Mouse (Mus musculus) MEL (cell line): ENCODE measurements at regions not wholly inside any gene's neighbourhood (a gene's known extent, or its start where the extent isn't known, plus 50 kb on each side); places are given as distances from the start of the nearest gene placed in this dataset.

Source experiments
- DNase-seq: peaks from one replicate; pipeline ENCODE4 v3.0.0; 2011; ENCODE audit warnings: low read depth, low spot score
- H3K27ac ChIP-seq: 2 replicates; pipeline ENCODE4 v1.5.1; 2012; ENCODE audit warnings: low read depth, mild to moderate bottlenecking, control low read depth, low read length, moderate library complexity; ENCODE audit not compliant: control insufficient read depth
- H3K27me3 ChIP-seq, 2 experiments: fragments of 150-350 bp in 1 of 2; sonication (generic) in 1 of 2; 2 replicates each; pipeline ENCODE4 v1.6.1; 2012; ENCODE audit warnings: low read length in 2 of 2, mild to moderate bottlenecking in 2 of 2, improper control_type of control experiment in 1 of 2, moderate library complexity in 1 of 2; ENCODE audit not compliant: insufficient read depth in 2 of 2, control insufficient read depth in 1 of 2
- H3K36me3 ChIP-seq, 2 experiments: 2 replicates each; pipeline ENCODE4 v1.6.1; 2012 to 2014; ENCODE audit warnings: low read length in 2 of 2, improper control_type of control experiment in 1 of 2, inconsistent platforms in 1 of 2, mild to moderate bottlenecking in 1 of 2; ENCODE audit not compliant: insufficient read depth in 2 of 2, control insufficient read depth in 1 of 2
- H3K4me1 ChIP-seq, 2 experiments: fragments of 150-350 bp in 1 of 2; sonication (generic) in 1 of 2; 2 replicates each; pipeline ENCODE4 v1.6.1; 2012; ENCODE audit warnings: low read length in 2 of 2, improper control_type of control experiment in 1 of 2, mild to moderate bottlenecking in 1 of 2; ENCODE audit not compliant: insufficient read depth in 2 of 2, control insufficient read depth in 1 of 2
- H3K4me3 ChIP-seq, 2 experiments: fragments of 150-350 bp in 1 of 2; sonication (generic) in 1 of 2; 2 replicates each; pipeline ENCODE4 v1.5.1; 2012; ENCODE audit warnings: low read depth in 2 of 2, low read length in 2 of 2, mild to moderate bottlenecking in 2 of 2, moderate library complexity in 2 of 2, control low read depth in 1 of 2, improper control_type of control experiment in 1 of 2; ENCODE audit not compliant: control insufficient read depth in 1 of 2, insufficient read depth in 1 of 2
- H3K79me2 ChIP-seq: 2 replicates; pipeline ENCODE4 v1.6.1; 2012; ENCODE audit warnings: mild to moderate bottlenecking, low read length, moderate library complexity; ENCODE audit not compliant: control insufficient read depth, poor library complexity, insufficient read depth
- H3K9ac ChIP-seq: 2 replicates; pipeline ENCODE4 v1.6.1; 2012; ENCODE audit warnings: low read depth, mild to moderate bottlenecking, control low read depth, low read length, moderate library complexity; ENCODE audit not compliant: control insufficient read depth, poor library complexity, severe bottlenecking
- H3K9me3 ChIP-seq: fragments of 150-350 bp; sonication (generic); replicated peaks from 2 replicates; pipeline ENCODE4 v1.6.1; 2012; ENCODE audit warnings: mild to moderate bottlenecking, low read length, improper control_type of control experiment, moderate library complexity; ENCODE audit not compliant: insufficient read depth
- CHD1 ChIP-seq: IDR thresholded peaks from 2 replicates; pipeline ENCODE4 v1.6.1; 2012; ENCODE audit warnings: low read depth, mild to moderate bottlenecking, inconsistent platforms, low read length, improper control_type of control experiment
- CHD2 ChIP-seq: IDR thresholded peaks from 2 replicates; pipeline ENCODE4 v1.6.1; 2011; ENCODE audit warnings: low read length, improper control_type of control experiment
- CTCF ChIP-seq, 3 experiments: IDR thresholded peaks in 2 of 3; conservative IDR thresholded peaks in 1 of 3; 2 replicates each; pipeline ENCODE4 v1.5.1; 2011 to 2012; ENCODE audit warnings: low read length in 3 of 3, low read depth in 2 of 3, mild to moderate bottlenecking in 2 of 3, improper control_type of control experiment in 1 of 3, inconsistent platforms in 1 of 3, mixed read lengths in 1 of 3, moderate library complexity in 1 of 3; ENCODE audit not compliant: control insufficient read depth in 1 of 3, insufficient read depth in 1 of 3, poor library complexity in 1 of 3, severe bottlenecking in 1 of 3
- ELF1 ChIP-seq: IDR thresholded peaks from 2 replicates; pipeline ENCODE4 v1.6.1; 2014; ENCODE audit warnings: low read depth, mild to moderate bottlenecking, inconsistent platforms, low read length, improper control_type of control experiment, moderate library complexity
- EP300 ChIP-seq, 2 experiments: IDR thresholded peaks; 2 replicates each; pipeline ENCODE4 v1.6.1; 2011; ENCODE audit warnings: improper control_type of control experiment in 2 of 2, low read length in 2 of 2, low read depth in 1 of 2, mild to moderate bottlenecking in 1 of 2
- GABPA ChIP-seq: IDR thresholded peaks from 2 replicates; pipeline ENCODE4 v1.6.1; 2012; ENCODE audit warnings: low read depth, mild to moderate bottlenecking, inconsistent platforms, low read length, improper control_type of control experiment, moderate library complexity
- GATA1 ChIP-seq: IDR thresholded peaks from 2 replicates; pipeline ENCODE4 v1.6.1; 2011; ENCODE audit warnings: low read depth, low read length, improper control_type of control experiment
- HCFC1 ChIP-seq: IDR thresholded peaks from 2 replicates; pipeline ENCODE4 v1.6.1; 2012; ENCODE audit warnings: low read depth, mild to moderate bottlenecking, inconsistent platforms, low read length, improper control_type of control experiment, moderate library complexity
- MAZ ChIP-seq: IDR thresholded peaks from 2 replicates; pipeline ENCODE4 v1.6.1; 2012; ENCODE audit warnings: low read depth, mild to moderate bottlenecking, inconsistent platforms, low read length, improper control_type of control experiment
- MEF2A ChIP-seq: IDR thresholded peaks from 2 replicates; pipeline ENCODE4 v1.6.1; 2014; ENCODE audit warnings: low read depth, mild to moderate bottlenecking, inconsistent platforms, low read length, improper control_type of control experiment; ENCODE audit not compliant: poor library complexity, insufficient replicate concordance, severe bottlenecking; ENCODE audit errors: extremely low read depth
- MXI1 ChIP-seq: IDR thresholded peaks from 2 replicates; pipeline ENCODE4 v1.6.1; 2011; ENCODE audit warnings: mild to moderate bottlenecking, low read depth, low read length, improper control_type of control experiment
- MYB ChIP-seq: IDR thresholded peaks from 2 replicates; pipeline ENCODE4 v1.6.1; 2011; ENCODE audit warnings: mild to moderate bottlenecking, low read depth, low read length, improper control_type of control experiment
- NELFE ChIP-seq: IDR thresholded peaks from 2 replicates; pipeline ENCODE4 v1.6.1; 2011; ENCODE audit warnings: low read depth, low read length, improper control_type of control experiment
- NRF1 ChIP-seq: IDR thresholded peaks from 2 replicates; pipeline ENCODE4 v1.6.1; 2014; ENCODE audit warnings: low read depth, mild to moderate bottlenecking, inconsistent platforms, low read length, improper control_type of control experiment, moderate library complexity; ENCODE audit not compliant: poor library complexity, insufficient read depth, severe bottlenecking
- POLR2A ChIP-seq, 2 experiments: IDR thresholded peaks; 2 replicates each; pipeline ENCODE4 v1.6.1; 2011 to 2012; ENCODE audit warnings: low read length in 2 of 2, mild to moderate bottlenecking in 2 of 2, control low read depth in 1 of 2, improper control_type of control experiment in 1 of 2, low read depth in 1 of 2, moderate library complexity in 1 of 2; ENCODE audit not compliant: control insufficient read depth in 1 of 2, insufficient read depth in 1 of 2, poor library complexity in 1 of 2
- RCOR1 ChIP-seq: IDR thresholded peaks from 2 replicates; pipeline ENCODE4 v1.6.1; 2012; ENCODE audit warnings: low read depth, mild to moderate bottlenecking, inconsistent platforms, low read length, improper control_type of control experiment
- SIN3A ChIP-seq: IDR thresholded peaks from 2 replicates; pipeline ENCODE4 v1.6.1; 2012; ENCODE audit warnings: low read length, improper control_type of control experiment, inconsistent platforms
- SMC3 ChIP-seq: IDR thresholded peaks from 2 replicates; pipeline ENCODE4 v1.6.1; 2011; ENCODE audit warnings: low read depth, low read length, improper control_type of control experiment
- TAL1 ChIP-seq: IDR thresholded peaks from 2 replicates; pipeline ENCODE4 v1.6.1; 2012; ENCODE audit warnings: mild to moderate bottlenecking, inconsistent platforms, low read length, moderate library complexity, mixed read lengths
- TBP ChIP-seq: IDR thresholded peaks from 2 replicates; pipeline ENCODE4 v1.8.0; 2011; ENCODE audit warnings: low read depth, low read length, improper control_type of control experiment
- UBTF ChIP-seq: IDR thresholded peaks from 2 replicates; pipeline ENCODE4 v1.6.1; 2012; ENCODE audit warnings: low read depth, mild to moderate bottlenecking, inconsistent platforms, low read length, improper control_type of control experiment, moderate library complexity, borderline replicate concordance; ENCODE audit not compliant: insufficient read depth
- USF1 ChIP-seq: IDR thresholded peaks from 2 replicates; pipeline ENCODE4 v1.6.1; 2014; ENCODE audit warnings: low read depth, mild to moderate bottlenecking, inconsistent platforms, low read length, improper control_type of control experiment, moderate library complexity
- USF2 ChIP-seq, 2 experiments: IDR thresholded peaks; 2 replicates each; pipeline ENCODE4 v1.6.1; 2011 to 2012; ENCODE audit warnings: improper control_type of control experiment in 2 of 2, low read length in 2 of 2, borderline replicate concordance in 1 of 2, inconsistent platforms in 1 of 2, low read depth in 1 of 2, mild to moderate bottlenecking in 1 of 2; ENCODE audit not compliant: insufficient read depth in 1 of 2
- ZC3H11A ChIP-seq: IDR thresholded peaks from 2 replicates; pipeline ENCODE4 v1.6.1; 2012; ENCODE audit warnings: low read depth, mild to moderate bottlenecking, inconsistent platforms, low read length, improper control_type of control experiment
- ZKSCAN1 ChIP-seq: IDR thresholded peaks from 2 replicates; pipeline ENCODE4 v1.6.1; 2012; ENCODE audit warnings: low read depth, mild to moderate bottlenecking, inconsistent platforms, low read length, improper control_type of control experiment, moderate library complexity
- ZMIZ1 ChIP-seq: IDR thresholded peaks from 2 replicates; pipeline ENCODE4 v1.6.1; 2012; ENCODE audit warnings: low read depth, mild to moderate bottlenecking, inconsistent platforms, low read length, improper control_type of control experiment, moderate library complexity
- ZNF384 ChIP-seq: IDR thresholded peaks from 2 replicates; pipeline ENCODE4 v1.6.1; 2012; ENCODE audit warnings: low read depth, mild to moderate bottlenecking, inconsistent platforms, low read length, improper control_type of control experiment

DNA sequence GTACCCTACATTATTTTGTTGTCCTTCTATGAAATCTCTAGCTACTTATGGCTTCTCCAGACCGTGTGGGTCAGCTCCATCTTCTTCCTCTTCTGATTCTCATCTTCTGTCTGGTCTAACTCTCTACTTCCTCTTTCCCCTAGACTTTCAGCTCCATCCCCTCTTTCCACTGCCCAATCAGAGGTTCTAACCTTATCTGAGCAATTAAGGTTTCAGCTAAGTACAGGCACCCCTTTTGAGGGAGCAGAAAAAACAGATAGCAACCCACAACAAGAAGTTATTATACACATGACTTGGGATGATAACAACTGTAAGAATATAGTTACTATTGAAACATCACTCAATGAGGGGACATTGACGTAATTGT is 136.8 kb upstream of the Meis1 start (continued):
- TF ChIP-seq SMC3 = no peak
- TF ChIP-seq EP300 (IDR thresholded peaks at IDR 0.05; ENCODE audit: low read depth in 1 of 2, low read length in 2 of 2) = peak; percentile 99 to 100
- no peak for TF ChIP-seq UBTF
- no peak; the same call in 1 of the 2 replicates for TF ChIP-seq CHD2
- TF ChIP-seq USF1 = peak; percentile 52; the same call in 1 of the 2 replicates
- TF ChIP-seq ZC3H11A = no peak
- no peak for TF ChIP-seq CTCF (IDR thresholded peaks at IDR 0.05 in 2 of 3, conservative IDR thresholded peaks at IDR 0.05 in 1 of 3; ENCODE audit: control insufficient read depth in 1 of 3, insufficient read depth in 1 of 3, low read depth in 2 of 3, low read length in 3 of 3, poor library complexity in 1 of 3, severe bottlenecking in 1 of 3)
- no peak for TF ChIP-seq NRF1
- peak; percentile 59 for TF ChIP-seq NELFE
- TF ChIP-seq MAZ = peak; percentile 89
- peak; percentile 80 for TF ChIP-seq ELF1
- TF ChIP-seq HCFC1 = peak; percentile 62; the same call in 1 of the 2 replicates
- peak; percentile 97 for TF ChIP-seq RCOR1
- no peak for TF ChIP-seq GABPA
- TF ChIP-seq ZKSCAN1 = no peak
- TF ChIP-seq MEF2A = peak; percentile 55; the same call in 1 of the 2 replicates
- peak in 1 of 2 experiments; percentile 73; a peak in 2 of 4 replicates for TF ChIP-seq POLR2A (IDR thresholded peaks at IDR 0.05; ENCODE audit: control insufficient read depth in 1 of 2, insufficient read depth in 1 of 2, low read depth in 1 of 2, low read length in 2 of 2, poor library complexity in 1 of 2)
- no peak for TF ChIP-seq USF2 (IDR thresholded peaks at IDR 0.05; ENCODE audit: borderline replicate concordance in 1 of 2, insufficient read depth in 1 of 2, low read depth in 1 of 2, low read length in 2 of 2)

DNA sequence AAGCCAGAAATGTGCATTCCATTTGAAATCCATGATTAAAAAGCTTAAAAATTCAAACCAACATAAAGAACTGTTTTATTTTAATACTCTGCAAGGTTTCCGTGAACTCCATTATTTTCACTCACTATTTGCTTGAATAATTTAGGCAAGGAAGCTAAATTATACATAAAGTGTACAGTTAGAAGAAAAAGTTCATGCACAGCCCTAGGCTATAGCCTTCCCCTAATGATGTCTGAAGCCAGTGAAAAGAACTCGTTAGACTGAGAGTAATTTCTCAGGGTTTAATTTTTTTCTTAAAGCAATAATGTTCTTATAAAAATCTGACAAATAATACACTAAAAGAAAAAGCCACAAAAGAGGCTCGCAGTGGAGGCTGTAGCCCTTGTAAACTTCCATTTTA is 141.4 kb upstream of the Meis1 start:
- H3K27me3 ChIP-seq = no peaks in the 10 kb centered on the region
- H3K36me3 ChIP-seq = peaks cover 0 to 34% of the 10 kb centered on the region in 2 experiments; a peak in 3 of 4 replicates
- H3K27ac ChIP-seq = no peak overlapping the region
- H3K9ac ChIP-seq = no peak overlapping the region
- DNase-seq = no peak
- no peak for TF ChIP-seq SIN3A
- TF ChIP-seq MYB = no peak
- TF ChIP-seq MEF2A = no peak
- TF ChIP-seq MAZ = no peak
- no peak for TF ChIP-seq ZNF384
- TF ChIP-seq CHD1 = no peak
- TF ChIP-seq GATA1 = no peak
- TF ChIP-seq MXI1 = no peak
- no peak for TF ChIP-seq SMC3
- TF ChIP-seq ELF1 = no peak
- no peak for TF ChIP-seq POLR2A (IDR thresholded peaks at IDR 0.05; ENCODE audit: control insufficient read depth in 1 of 2, insufficient read depth in 1 of 2, low read depth in 1 of 2, low read length in 2 of 2, poor library complexity in 1 of 2)
- no peak for TF ChIP-seq ZC3H11A
- no peak for TF ChIP-seq ZKSCAN1
- no peak for TF ChIP-seq ZMIZ1
- no peak for TF ChIP-seq TBP
- TF ChIP-seq TAL1 = no peak
- H3K4me1 ChIP-seq = peaks cover 13 to 22% of the 10 kb centered on the region in 2 experiments
- no peak overlapping the region for H3K4me3 ChIP-seq
- H3K9me3 ChIP-seq = no peaks in the 10 kb centered on the region
- peaks cover 9% of the 10 kb centered on the region for H3K79me2 ChIP-seq
